Mouse (Mus musculus): ENCODE data around the gene Sncb. TPM values are rescaled to one million over a fixed set of nuclear protein-coding genes. Genes with fewer than 3 reads are reported as not detected.

The Sncb gene
- polyA plus RNA-seq, 1 experiment, result 0.41 TPM

GRCm38 (mm10) chr13:54781086-54781485 is 14.7 kb upstream of the Sncb start:
- H3K27me3 ChIP-seq (replicated peaks; ENCODE audit: control insufficient read depth, insufficient read depth, low read length), result no peaks in the 10 kb centered on the region
- no peak overlapping the region for H3K4me3 ChIP-seq (ENCODE audit: insufficient read depth, low read depth, low read length)
- no peak overlapping the region for H3K27ac ChIP-seq (ENCODE audit: insufficient read depth, low read depth, low read length)
- H3K4me1 ChIP-seq (ENCODE audit: control insufficient read depth, insufficient read depth, low read length), result no peaks in the 10 kb centered on the region
- no peak for TF ChIP-seq CTCF (conservative IDR thresholded peaks at IDR 0.05; ENCODE audit: insufficient read depth, insufficient read length, low read depth, low read length)
- no peak for TF ChIP-seq POLR2A (IDR thresholded peaks at IDR 0.05; ENCODE audit: low read depth, low read length)
- H3K36me3 ChIP-seq (ENCODE audit: control insufficient read depth, insufficient read depth, low read length), result no peaks in the 10 kb centered on the region
- 85% methylated on average over 3 of the region's 3 CpGs for WGBS
- DNase-seq, result no peak

DNA sequence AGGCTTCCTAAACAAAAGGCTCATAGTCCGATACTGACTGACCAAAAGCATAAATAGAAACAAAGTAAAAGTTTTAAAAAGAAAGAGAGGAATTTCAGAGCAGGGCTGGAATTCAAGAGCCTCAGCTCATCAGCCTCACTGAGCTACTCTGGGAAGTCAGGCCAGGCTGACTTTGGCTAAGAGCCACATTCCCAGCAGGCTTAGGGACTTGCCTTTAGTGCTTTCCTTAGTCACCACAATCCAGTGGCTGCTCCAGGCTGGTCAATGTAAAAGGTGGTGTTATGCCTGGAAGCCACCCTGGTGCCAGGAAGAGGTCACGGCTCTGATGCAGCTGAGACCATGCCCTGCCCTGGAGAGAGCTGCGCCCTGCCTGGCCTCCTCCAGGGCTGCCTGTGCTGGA is 14.2 kb upstream of the Sncb start:
- no peaks in the 10 kb centered on the region for H3K4me1 ChIP-seq (ENCODE audit: control insufficient read depth, insufficient read depth, low read length)
- no peak overlapping the region for H3K27ac ChIP-seq (ENCODE audit: insufficient read depth, low read depth, low read length)
- 80% methylated on average over 3 of the region's 3 CpGs for WGBS
- no peak for TF ChIP-seq CTCF (conservative IDR thresholded peaks at IDR 0.05; ENCODE audit: insufficient read depth, insufficient read length, low read depth, low read length)
- TF ChIP-seq POLR2A (IDR thresholded peaks at IDR 0.05; ENCODE audit: low read depth, low read length), result no peak
- no peaks in the 10 kb centered on the region for H3K27me3 ChIP-seq (replicated peaks; ENCODE audit: control insufficient read depth, insufficient read depth, low read length)
- no peaks in the 10 kb centered on the region for H3K36me3 ChIP-seq (ENCODE audit: control insufficient read depth, insufficient read depth, low read length)
- H3K4me3 ChIP-seq (ENCODE audit: insufficient read depth, low read depth, low read length), result no peak overlapping the region
- DNase-seq, result peak; percentile 24

DNA sequence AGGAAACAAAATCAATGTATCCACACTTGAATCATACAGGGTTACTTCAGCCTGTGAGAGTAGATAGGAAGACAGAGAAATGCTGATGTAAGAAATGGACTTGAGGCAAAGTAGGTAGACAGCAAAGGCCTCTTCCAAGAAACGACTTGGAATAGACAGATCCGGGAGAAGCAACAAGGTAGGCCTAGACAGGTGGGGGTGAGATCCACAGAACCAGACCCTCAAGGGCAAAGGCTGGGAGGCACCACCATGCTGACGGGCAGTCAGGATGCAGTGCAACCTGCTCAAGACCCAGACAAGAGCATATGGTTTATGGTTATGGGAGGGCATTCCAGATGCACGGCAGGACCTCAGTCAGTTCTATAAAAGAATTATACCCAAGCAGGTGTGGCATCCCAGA is 617 bp upstream of the Sncb start:
- Histone ChIP-seq H3K4me1 (ENCODE audit: control insufficient read depth, insufficient read depth, low read length) (no peaks in the 10 kb centered on the region), H3K27ac (ENCODE audit: insufficient read depth, low read depth, low read length) (no peak overlapping the region), H3K4me3 (ENCODE audit: insufficient read depth, low read depth, low read length) (no peak overlapping the region), H3K27me3 (replicated peaks; ENCODE audit: control insufficient read depth, insufficient read depth, low read length) (no peaks in the 10 kb centered on the region), H3K36me3 (ENCODE audit: control insufficient read depth, insufficient read depth, low read length) (no peaks in the 10 kb centered on the region)
- TF ChIP-seq CTCF (conservative IDR thresholded peaks at IDR 0.05; ENCODE audit: insufficient read depth, insufficient read length, low read depth, low read length) (no peak), POLR2A (IDR thresholded peaks at IDR 0.05; ENCODE audit: low read depth, low read length) (no peak)
- no peak for DNase-seq
- 71% methylated on average over 4 of the region's 4 CpGs for WGBS

GRCm38 (mm10) chr13:54765281-54766191 is 859 bp downstream of the Sncb start:
- Histone ChIP-seq H3K4me1 (ENCODE audit: control insufficient read depth, insufficient read depth, low read length) (no peaks in the 10 kb centered on the region), H3K4me3 (ENCODE audit: insufficient read depth, low read depth, low read length) (no peak overlapping the region), H3K27ac (ENCODE audit: insufficient read depth, low read depth, low read length) (no peak overlapping the region), H3K27me3 (replicated peaks; ENCODE audit: control insufficient read depth, insufficient read depth, low read length) (no peaks in the 10 kb centered on the region), H3K36me3 (ENCODE audit: control insufficient read depth, insufficient read depth, low read length) (no peaks in the 10 kb centered on the region)
- TF ChIP-seq CTCF (conservative IDR thresholded peaks at IDR 0.05; ENCODE audit: insufficient read depth, insufficient read length, low read depth, low read length) (no peak), POLR2A (IDR thresholded peaks at IDR 0.05; ENCODE audit: low read depth, low read length) (no peak)
- no peak for DNase-seq
- 7% methylated on average over 44 of the region's 44 CpGs for WGBS

DNA sequence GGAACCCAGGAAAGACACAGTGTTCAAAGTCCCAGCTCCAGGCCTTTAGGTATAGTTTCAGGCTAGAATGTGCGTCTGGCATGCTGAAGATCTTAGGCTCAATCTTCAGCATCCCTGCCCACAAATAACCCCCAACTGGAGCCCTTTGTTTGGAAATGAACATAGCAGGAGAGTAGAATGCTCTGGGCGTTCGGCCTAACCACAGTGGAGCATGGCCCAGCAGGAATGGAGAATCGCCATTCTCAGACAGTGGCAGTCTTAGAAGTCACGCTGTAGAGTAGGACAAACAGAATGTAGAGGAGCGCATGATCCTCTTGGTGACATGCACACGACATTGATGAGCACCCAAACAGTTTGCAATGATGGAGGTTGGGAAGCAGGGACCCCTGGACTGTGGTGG is 5.5 kb downstream of the Sncb start:
- TF ChIP-seq POLR2A (IDR thresholded peaks at IDR 0.05; ENCODE audit: low read depth, low read length), result no peak
- no peak for TF ChIP-seq CTCF (conservative IDR thresholded peaks at IDR 0.05; ENCODE audit: insufficient read depth, insufficient read length, low read depth, low read length)
- DNase-seq, result no peak
- H3K36me3 ChIP-seq (ENCODE audit: control insufficient read depth, insufficient read depth, low read length), result no peaks in the 10 kb centered on the region
- H3K27me3 ChIP-seq (replicated peaks; ENCODE audit: control insufficient read depth, insufficient read depth, low read length), result no peaks in the 10 kb centered on the region
- H3K27ac ChIP-seq (ENCODE audit: insufficient read depth, low read depth, low read length), result no peak overlapping the region
- H3K4me1 ChIP-seq (ENCODE audit: control insufficient read depth, insufficient read depth, low read length), result no peaks in the 10 kb centered on the region
- WGBS, result 88% methylated on average over 7 of the region's 7 CpGs
- no peak overlapping the region for H3K4me3 ChIP-seq (ENCODE audit: insufficient read depth, low read depth, low read length)

DNA sequence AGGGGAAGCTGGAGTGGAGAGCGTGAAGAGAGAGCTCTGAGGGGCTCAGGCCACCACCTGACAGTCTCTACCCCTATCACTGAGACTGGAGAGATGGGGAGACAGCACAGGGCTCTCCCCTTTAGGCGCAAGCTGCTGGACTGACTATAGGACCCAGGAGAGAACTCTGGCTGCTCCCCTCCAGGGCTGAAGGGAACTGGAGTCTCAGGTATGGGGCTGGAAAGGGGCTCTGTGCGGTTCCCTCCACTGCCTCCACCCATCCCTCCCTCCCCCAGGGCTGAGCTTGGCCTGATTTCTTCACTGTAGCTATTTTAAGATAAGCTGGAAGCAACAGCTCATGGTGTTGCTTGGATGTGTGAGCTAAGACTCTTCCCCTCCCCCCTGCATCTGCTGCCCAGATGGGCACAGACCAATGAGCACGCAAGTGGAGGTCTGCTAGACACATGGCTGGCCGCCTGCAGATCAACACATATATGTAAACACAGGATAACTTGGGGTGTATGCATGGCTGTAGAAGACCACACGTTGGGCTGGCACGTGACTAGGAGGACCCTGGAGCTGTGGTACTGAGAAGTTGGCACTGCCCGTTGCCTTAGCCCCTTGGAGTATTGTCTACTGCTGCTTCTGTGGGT is 6.1 kb downstream of the Sncb start:
- DNase-seq, result no peak
- no peaks in the 10 kb centered on the region for H3K36me3 ChIP-seq (ENCODE audit: control insufficient read depth, insufficient read depth, low read length)
- no peaks in the 10 kb centered on the region for H3K4me1 ChIP-seq (ENCODE audit: control insufficient read depth, insufficient read depth, low read length)
- no peaks in the 10 kb centered on the region for H3K27me3 ChIP-seq (replicated peaks; ENCODE audit: control insufficient read depth, insufficient read depth, low read length)
- WGBS, result 67% methylated on average over 8 of the region's 8 CpGs
- TF ChIP-seq POLR2A (IDR thresholded peaks at IDR 0.05; ENCODE audit: low read depth, low read length), result no peak
- no peak overlapping the region for H3K4me3 ChIP-seq (ENCODE audit: insufficient read depth, low read depth, low read length)
- H3K27ac ChIP-seq (ENCODE audit: insufficient read depth, low read depth, low read length), result no peak overlapping the region

- DNase-seq, result no peak
- Histone ChIP-seq H3K27ac (ENCODE audit: insufficient read depth, low read depth, low read length) (no peak overlapping the region), H3K36me3 (ENCODE audit: control insufficient read depth, insufficient read depth, low read length) (no peaks in the 10 kb centered on the region), H3K4me3 (ENCODE audit: insufficient read depth, low read depth, low read length) (no peak overlapping the region), H3K27me3 (replicated peaks; ENCODE audit: control insufficient read depth, insufficient read depth, low read length) (no peaks in the 10 kb centered on the region), H3K4me1 (ENCODE audit: control insufficient read depth, insufficient read depth, low read length) (no peaks in the 10 kb centered on the region)
- WGBS, result 8% methylated on average over 7 of the region's 7 CpGs
- no peak for TF ChIP-seq POLR2A (IDR thresholded peaks at IDR 0.05; ENCODE audit: low read depth, low read length)
- TF ChIP-seq CTCF (conservative IDR thresholded peaks at IDR 0.05; ENCODE audit: insufficient read depth, insufficient read length, low read depth, low read length), result no peak
These were observed 6.9 kb downstream of the Sncb start for GRCm38 (mm10) chr13:54759496-54759895.

Measured in kidney, adult 2 months (tissue).